Mouse (Mus musculus) limb, embryonic 15.5 days (tissue): ENCODE measurements around the gene Ccpg1os. TPM values are rescaled to one million over a fixed set of nuclear protein-coding genes. Genes with fewer than 3 reads are reported as not detected.

Source experiments
- ATAC-seq: fragments of 200-750 bp; cut with Nextera tagmentation; 2 replicates; pipeline ENCODE4 v1.8.0; 2017; ENCODE audit warnings: low read depth, moderate TSS enrichment; ENCODE audit not compliant: insufficient number of reproducible peaks, low FRiP score, low TSS enrichment
- H3K27ac ChIP-seq: fragments of 300-500 bp; sonication (generic); 2 replicates; pipeline ENCODE4 v1.5.1; 2015; ENCODE audit warnings: moderate library complexity, mild to moderate bottlenecking, inconsistent platforms
- H3K27me3 ChIP-seq: fragments of 300-500 bp; sonication (generic); 2 replicates; pipeline ENCODE4 v1.6.1; 2015; ENCODE audit warnings: inconsistent platforms
- H3K36me3 ChIP-seq: fragments of 300-500 bp; sonication (generic); 2 replicates; pipeline ENCODE4 v1.6.1; 2015; ENCODE audit warnings: inconsistent platforms
- H3K4me1 ChIP-seq: fragments of 300-500 bp; sonication (generic); 2 replicates; pipeline ENCODE4 v1.6.1; 2015; ENCODE audit warnings: inconsistent platforms
- H3K4me2 ChIP-seq: fragments of 300-500 bp; sonication (generic); 2 replicates; pipeline ENCODE4 v1.6.1; 2015; ENCODE audit warnings: mild to moderate bottlenecking, inconsistent platforms
- H3K4me3 ChIP-seq: fragments of 300-500 bp; sonication (generic); 2 replicates; pipeline ENCODE4 v1.5.1; 2015; ENCODE audit warnings: mild to moderate bottlenecking, inconsistent platforms
- H3K9ac ChIP-seq: fragments of 300-500 bp; sonication (generic); 2 replicates; pipeline ENCODE4 v1.6.1; 2015; ENCODE audit warnings: inconsistent platforms
- H3K9me3 ChIP-seq: fragments of 300-500 bp; sonication (generic); 2 replicates; pipeline ENCODE4 v1.6.1; 2016; ENCODE audit warnings: inconsistent platforms
- WGBS: fragments of 180-500 bp; shearing (Covaris S2); methylation state at CpG from one replicate; pipeline ENCODE4 v1.1.7; 2015; 5-methylcytosine and 5-hydroxymethylcytosine counted together
- polyA plus RNA-seq: library from polyadenylated mRNA; unstranded; fragments of >200 nt; fragmentation: Nextera tagmentation; extraction: Ambion mirVana; gene quantifications from 2 replicates; pipeline ENCODE4 v1.2.1, GENCODE M21; 2015

Ccpg1os gene
- polyA plus RNA-seq, 1 experiment from 2014 or later: 10.6 TPM

GRCm38 (mm10) chr9:73005106-73005505 lies 19.9 kb upstream of the Ccpg1os start:
- 87% methylated on average over 6 of the region's 6 CpGs for WGBS
- H3K27ac ChIP-seq: no peak overlapping the region

GRCm38 (mm10) chr9:73004076-73004475 lies 18.9 kb upstream of the Ccpg1os start:
- Histone ChIP-seq H3K36me3 (peaks cover 26% of the 10 kb centered on the region), H3K27ac (no peak overlapping the region), H3K4me2 (no peak overlapping the region), H3K4me3 (no peak overlapping the region), H3K4me1 (no peaks in the 10 kb centered on the region), H3K27me3 (no peaks in the 10 kb centered on the region), H3K9ac (no peak overlapping the region), H3K9me3 (no peaks in the 10 kb centered on the region)
- ATAC-seq: no peak
- 73% methylated on average over 8 of the region's 8 CpGs for WGBS

More at GRCm38 (mm10) chr9:73005106-73005505, 19.9 kb upstream of the Ccpg1os start:
- Histone ChIP-seq H3K4me3 (no peak overlapping the region), H3K4me2 (no peak overlapping the region), H3K4me1 (no peaks in the 10 kb centered on the region), H3K36me3 (peaks cover 33% of the 10 kb centered on the region), H3K27me3 (no peaks in the 10 kb centered on the region), H3K9me3 (no peaks in the 10 kb centered on the region), H3K9ac (no peak overlapping the region)
- ATAC-seq: no peak

- Histone ChIP-seq H3K27ac (no peak overlapping the region), H3K27me3 (no peaks in the 10 kb centered on the region), H3K36me3 (peaks cover 23% of the 10 kb centered on the region), H3K9ac (no peak overlapping the region), H3K9me3 (no peaks in the 10 kb centered on the region), H3K4me1 (no peaks in the 10 kb centered on the region), H3K4me3 (no peak overlapping the region), H3K4me2 (no peak overlapping the region)
- ATAC-seq: no peak
- 63% methylated on average over 3 of the region's 3 CpGs for WGBS
These were observed 17.0 kb upstream of the Ccpg1os start for GRCm38 (mm10) chr9:73002177-73002576.

GRCm38 (mm10) chr9:73001314-73002011 lies 16.3 kb upstream of the Ccpg1os start:
- Histone ChIP-seq H3K4me3 (no peak overlapping the region), H3K36me3 (peaks cover 23% of the 10 kb centered on the region), H3K4me2 (no peak overlapping the region), H3K9me3 (no peaks in the 10 kb centered on the region), H3K27me3 (no peaks in the 10 kb centered on the region), H3K27ac (no peak overlapping the region), H3K9ac (no peak overlapping the region), H3K4me1 (no peaks in the 10 kb centered on the region)
- 87% methylated on average over 13 of the region's 13 CpGs for WGBS
- no peak for ATAC-seq

- no peak for ATAC-seq
- Histone ChIP-seq H3K4me3 (no peak overlapping the region), H3K36me3 (peaks cover 15% of the 10 kb centered on the region), H3K4me1 (no peaks in the 10 kb centered on the region), H3K27ac (no peak overlapping the region), H3K9me3 (no peaks in the 10 kb centered on the region), H3K4me2 (no peak overlapping the region), H3K27me3 (no peaks in the 10 kb centered on the region), H3K9ac (no peak overlapping the region)
- WGBS: 75% methylated on average over 2 of the region's 2 CpGs
These were observed 15.3 kb upstream of the Ccpg1os start for GRCm38 (mm10) chr9:73000487-73000886.

- Histone ChIP-seq H3K36me3 (no peaks in the 10 kb centered on the region), H3K9me3 (no peaks in the 10 kb centered on the region), H3K27ac (no peak overlapping the region), H3K4me2 (no peak overlapping the region), H3K9ac (no peak overlapping the region), H3K4me1 (no peaks in the 10 kb centered on the region), H3K4me3 (no peak overlapping the region), H3K27me3 (no peaks in the 10 kb centered on the region)
- 44% methylated on average over 7 of the region's 7 CpGs for WGBS
- no peak for ATAC-seq
These were observed 11.6 kb upstream of the Ccpg1os start for GRCm38 (mm10) chr9:72996806-72997205.

- Histone ChIP-seq H3K4me1 (no peaks in the 10 kb centered on the region), H3K4me3 (no peak overlapping the region), H3K27me3 (no peaks in the 10 kb centered on the region), H3K9ac (no peak overlapping the region), H3K36me3 (no peaks in the 10 kb centered on the region), H3K4me2 (no peak overlapping the region), H3K27ac (no peak overlapping the region), H3K9me3 (no peaks in the 10 kb centered on the region)
- ATAC-seq: no peak
These were observed 11.0 kb upstream of the Ccpg1os start for GRCm38 (mm10) chr9:72996167-72996566.

- Histone ChIP-seq H3K27me3 (no peaks in the 10 kb centered on the region), H3K4me3 (no peak overlapping the region), H3K36me3 (no peaks in the 10 kb centered on the region), H3K9ac (no peak overlapping the region), H3K9me3 (no peaks in the 10 kb centered on the region), H3K4me2 (no peak overlapping the region), H3K27ac (no peak overlapping the region), H3K4me1 (no peaks in the 10 kb centered on the region)
- ATAC-seq: no peak
- 81% methylated on average over 5 of the region's 5 CpGs for WGBS
These were observed 7.4 kb upstream of the Ccpg1os start for GRCm38 (mm10) chr9:72992576-72992975.

GRCm38 (mm10) chr9:72991420-72991819 lies 6.2 kb upstream of the Ccpg1os start:
- H3K4me1 ChIP-seq: no peaks in the 10 kb centered on the region
- WGBS: 92% methylated on average over 2 of the region's 2 CpGs
- no peak overlapping the region for H3K4me2 ChIP-seq
- no peak overlapping the region for H3K27ac ChIP-seq
- H3K27me3 ChIP-seq: 0 out of 2 replicates have a peak, but pooled peaks cover 3% of the 10 kb centered on the region
- H3K9me3 ChIP-seq: no peaks in the 10 kb centered on the region
- H3K36me3 ChIP-seq: no peaks in the 10 kb centered on the region
- ATAC-seq: no peak
- no peak overlapping the region for H3K4me3 ChIP-seq
- no peak overlapping the region for H3K9ac ChIP-seq

GRCm38 (mm10) chr9:72988706-72989105 lies 3.5 kb upstream of the Ccpg1os start:
- no peaks in the 10 kb centered on the region for H3K36me3 ChIP-seq
- ATAC-seq: no peak
- 0 out of 2 replicates have a peak, but pooled peaks cover 3% of the 10 kb centered on the region for H3K27me3 ChIP-seq
- no peak overlapping the region for H3K27ac ChIP-seq
- no peak overlapping the region for H3K4me3 ChIP-seq
- WGBS: 85% methylated on average over 5 of the region's 5 CpGs
- no peak overlapping the region for H3K9ac ChIP-seq
- H3K4me1 ChIP-seq: peaks cover 10% of the 10 kb centered on the region
- no peaks in the 10 kb centered on the region for H3K9me3 ChIP-seq
- no peak overlapping the region for H3K4me2 ChIP-seq

GRCm38 (mm10) chr9:72987703-72988102 lies 2.5 kb upstream of the Ccpg1os start:
- Histone ChIP-seq H3K36me3 (no peaks in the 10 kb centered on the region), H3K27me3 (0 out of 2 replicates have a peak, but pooled peaks cover 3% of the 10 kb centered on the region), H3K4me3 (no peak overlapping the region), H3K27ac (no peak overlapping the region), H3K4me1 (peaks cover 10% of the 10 kb centered on the region), H3K9ac (no peak overlapping the region), H3K4me2 (no peak overlapping the region), H3K9me3 (no peaks in the 10 kb centered on the region)
- ATAC-seq: no peak
- 61% methylated on average over 3 of the region's 3 CpGs for WGBS

- ATAC-seq: no peak
- Histone ChIP-seq H3K4me1 (peaks cover 10% of the 10 kb centered on the region), H3K36me3 (no peaks in the 10 kb centered on the region), H3K4me2 (no peak overlapping the region), H3K27ac (no peak overlapping the region), H3K9me3 (no peaks in the 10 kb centered on the region), H3K4me3 (no peak overlapping the region), H3K27me3 (0 out of 2 replicates have a peak, but pooled peaks cover 3% of the 10 kb centered on the region), H3K9ac (no peak overlapping the region)
- WGBS: 63% methylated on average over 2 of the region's 2 CpGs
These were observed 2.1 kb downstream of the Ccpg1os start for GRCm38 (mm10) chr9:72983066-72983465.

- H3K9ac ChIP-seq: no peak overlapping the region
- no peaks in the 10 kb centered on the region for H3K9me3 ChIP-seq
- H3K4me2 ChIP-seq: no peak overlapping the region
- no peaks in the 10 kb centered on the region for H3K4me1 ChIP-seq
- ATAC-seq: no peak
- H3K4me3 ChIP-seq: no peak overlapping the region
- no peak overlapping the region for H3K27ac ChIP-seq
- no peaks in the 10 kb centered on the region for H3K36me3 ChIP-seq
- no peaks in the 10 kb centered on the region for H3K27me3 ChIP-seq
- 88% methylated on average over 1 of the region's 1 CpGs for WGBS
These were observed 9.9 kb downstream of the Ccpg1os start for GRCm38 (mm10) chr9:72975242-72975641.
